Mouse (Mus musculus): ENCODE results near the gene Rnf168.

- TF ChIP-seq CTCF (IDR thresholded peaks at IDR 0.05; ENCODE audit: borderline replicate concordance, insufficient read depth, low read depth, low read length) = no peak
- TF ChIP-seq POLR2A (IDR thresholded peaks at IDR 0.05; ENCODE audit: borderline replicate concordance, insufficient read depth, low read length) = no peak
These were observed 73.5 kb downstream of the Rnf168 start for GRCm38 (mm10) chr16:32350776-32351175.

Data from cerebellum, adult 2 months (tissue).